Mouse (Mus musculus): ENCODE results near the gene Cxcr5. TPM values are rescaled to one million over a fixed set of nuclear protein-coding genes. Genes with fewer than 3 reads are reported as not detected.

Cxcr5 gene
- polyA plus RNA-seq, 1 experiment from 2014 or later, result 0.06 TPM

GRCm38 (mm10) chr9:44591595-44592188 is 30.0 kb upstream of the Cxcr5 start:
- H3K27me3 ChIP-seq (ENCODE audit: control insufficient read depth, insufficient read depth, low read length), result no peaks in the 10 kb centered on the region
- no peaks in the 10 kb centered on the region for H3K4me1 ChIP-seq (ENCODE audit: control insufficient read depth, insufficient read depth, low read length)
- no peak for ATAC-seq (replicated peaks; ENCODE audit: insufficient number of reproducible peaks, low FRiP score, low TSS enrichment)
- H3K9ac ChIP-seq (ENCODE audit: low read depth, low read length), result no peak overlapping the region
- no peak overlapping the region for H3K27ac ChIP-seq (ENCODE audit: low read depth, low read length)
- WGBS (ENCODE audit: insufficient replicate concordance), result 62% methylated on average over 7 of the region's 7 CpGs
- H3K4me2 ChIP-seq, result no peak overlapping the region
- no peaks in the 10 kb centered on the region for H3K36me3 ChIP-seq (ENCODE audit: control insufficient read depth, insufficient read depth, low read length)
- no peaks in the 10 kb centered on the region for H3K9me3 ChIP-seq (replicated peaks; ENCODE audit: control insufficient read depth, low read length)
- H3K4me3 ChIP-seq (ENCODE audit: low read depth, low read length), result no peak overlapping the region

GRCm38 (mm10) chr9:44590969-44591368 is 29.3 kb upstream of the Cxcr5 start:
- Histone ChIP-seq H3K4me1 (ENCODE audit: control insufficient read depth, insufficient read depth, low read length) (no peaks in the 10 kb centered on the region), H3K9ac (ENCODE audit: low read depth, low read length) (no peak overlapping the region), H3K27ac (ENCODE audit: low read depth, low read length) (no peak overlapping the region), H3K9me3 (replicated peaks; ENCODE audit: control insufficient read depth, low read length) (no peaks in the 10 kb centered on the region), H3K4me2 (no peak overlapping the region), H3K36me3 (ENCODE audit: control insufficient read depth, insufficient read depth, low read length) (no peaks in the 10 kb centered on the region), H3K4me3 (ENCODE audit: low read depth, low read length) (no peak overlapping the region), H3K27me3 (ENCODE audit: control insufficient read depth, insufficient read depth, low read length) (no peaks in the 10 kb centered on the region)
- 29% methylated on average over 2 of the region's 2 CpGs for WGBS (ENCODE audit: insufficient replicate concordance)
- no peak for ATAC-seq (replicated peaks; ENCODE audit: insufficient number of reproducible peaks, low FRiP score, low TSS enrichment)

- no peak overlapping the region for H3K27ac ChIP-seq (ENCODE audit: low read depth, low read length)
- H3K27me3 ChIP-seq (ENCODE audit: control insufficient read depth, insufficient read depth, low read length), result no peaks in the 10 kb centered on the region
- H3K9ac ChIP-seq (ENCODE audit: low read depth, low read length), result no peak overlapping the region
- H3K4me3 ChIP-seq (ENCODE audit: low read depth, low read length), result no peak overlapping the region
- no peaks in the 10 kb centered on the region for H3K36me3 ChIP-seq (ENCODE audit: control insufficient read depth, insufficient read depth, low read length)
- H3K9me3 ChIP-seq (replicated peaks; ENCODE audit: control insufficient read depth, low read length), result no peaks in the 10 kb centered on the region
- no peak overlapping the region for H3K4me2 ChIP-seq
- no peaks in the 10 kb centered on the region for H3K4me1 ChIP-seq (ENCODE audit: control insufficient read depth, insufficient read depth, low read length)
- no peak for ATAC-seq (replicated peaks; ENCODE audit: insufficient number of reproducible peaks, low FRiP score, low TSS enrichment)
These were observed 27.4 kb upstream of the Cxcr5 start for GRCm38 (mm10) chr9:44589095-44589494.

GRCm38 (mm10) chr9:44588605-44589004 is 26.9 kb upstream of the Cxcr5 start:
- WGBS (ENCODE audit: insufficient replicate concordance), result 50% methylated on average over 9 of the region's 9 CpGs
- Histone ChIP-seq H3K4me2 (no peak overlapping the region), H3K27ac (ENCODE audit: low read depth, low read length) (no peak overlapping the region), H3K36me3 (ENCODE audit: control insufficient read depth, insufficient read depth, low read length) (no peaks in the 10 kb centered on the region), H3K27me3 (ENCODE audit: control insufficient read depth, insufficient read depth, low read length) (no peaks in the 10 kb centered on the region), H3K4me3 (ENCODE audit: low read depth, low read length) (no peak overlapping the region), H3K4me1 (ENCODE audit: control insufficient read depth, insufficient read depth, low read length) (no peaks in the 10 kb centered on the region), H3K9ac (ENCODE audit: low read depth, low read length) (no peak overlapping the region), H3K9me3 (replicated peaks; ENCODE audit: control insufficient read depth, low read length) (no peaks in the 10 kb centered on the region)
- ATAC-seq (replicated peaks; ENCODE audit: insufficient number of reproducible peaks, low FRiP score, low TSS enrichment), result no peak

GRCm38 (mm10) chr9:44587262-44588160 is 25.8 kb upstream of the Cxcr5 start:
- no peaks in the 10 kb centered on the region for H3K27me3 ChIP-seq (ENCODE audit: control insufficient read depth, insufficient read depth, low read length)
- no peak overlapping the region for H3K4me2 ChIP-seq
- no peaks in the 10 kb centered on the region for H3K9me3 ChIP-seq (replicated peaks; ENCODE audit: control insufficient read depth, low read length)
- 69% methylated on average over 9 of the region's 9 CpGs for WGBS (ENCODE audit: insufficient replicate concordance)
- H3K4me3 ChIP-seq (ENCODE audit: low read depth, low read length), result no peak overlapping the region
- no peak overlapping the region for H3K9ac ChIP-seq (ENCODE audit: low read depth, low read length)
- H3K36me3 ChIP-seq (ENCODE audit: control insufficient read depth, insufficient read depth, low read length), result no peaks in the 10 kb centered on the region
- H3K27ac ChIP-seq (ENCODE audit: low read depth, low read length), result no peak overlapping the region
- ATAC-seq (replicated peaks; ENCODE audit: insufficient number of reproducible peaks, low FRiP score, low TSS enrichment), result no peak
- no peaks in the 10 kb centered on the region for H3K4me1 ChIP-seq (ENCODE audit: control insufficient read depth, insufficient read depth, low read length)

GRCm38 (mm10) chr9:44586640-44587261 is 25.1 kb upstream of the Cxcr5 start:
- Histone ChIP-seq H3K36me3 (ENCODE audit: control insufficient read depth, insufficient read depth, low read length) (no peaks in the 10 kb centered on the region), H3K4me1 (ENCODE audit: control insufficient read depth, insufficient read depth, low read length) (no peaks in the 10 kb centered on the region), H3K27me3 (ENCODE audit: control insufficient read depth, insufficient read depth, low read length) (no peaks in the 10 kb centered on the region), H3K4me3 (ENCODE audit: low read depth, low read length) (no peak overlapping the region), H3K9me3 (replicated peaks; ENCODE audit: control insufficient read depth, low read length) (no peaks in the 10 kb centered on the region), H3K9ac (ENCODE audit: low read depth, low read length) (no peak overlapping the region), H3K4me2 (no peak overlapping the region), H3K27ac (ENCODE audit: low read depth, low read length) (no peak overlapping the region)
- ATAC-seq (replicated peaks; ENCODE audit: insufficient number of reproducible peaks, low FRiP score, low TSS enrichment), result no peak
- 62% methylated on average over 8 of the region's 8 CpGs for WGBS (ENCODE audit: insufficient replicate concordance)

- Histone ChIP-seq H3K9me3 (replicated peaks; ENCODE audit: control insufficient read depth, low read length) (no peaks in the 10 kb centered on the region), H3K4me2 (no peak overlapping the region), H3K9ac (ENCODE audit: low read depth, low read length) (no peak overlapping the region), H3K4me3 (ENCODE audit: low read depth, low read length) (no peak overlapping the region), H3K27me3 (ENCODE audit: control insufficient read depth, insufficient read depth, low read length) (no peaks in the 10 kb centered on the region), H3K4me1 (ENCODE audit: control insufficient read depth, insufficient read depth, low read length) (peaks cover 2% of the 10 kb centered on the region; the same call in 1 of the 2 replicates), H3K36me3 (ENCODE audit: control insufficient read depth, insufficient read depth, low read length) (no peaks in the 10 kb centered on the region), H3K27ac (ENCODE audit: low read depth, low read length) (no peak overlapping the region)
- WGBS (ENCODE audit: insufficient replicate concordance), result 79% methylated on average over 16 of the region's 16 CpGs
- ATAC-seq (replicated peaks; ENCODE audit: insufficient number of reproducible peaks, low FRiP score, low TSS enrichment), result no peak
These were observed 20.7 kb upstream of the Cxcr5 start for GRCm38 (mm10) chr9:44582390-44582789.

- no peak overlapping the region for H3K9ac ChIP-seq (ENCODE audit: low read depth, low read length)
- 62% methylated on average over 3 of the region's 3 CpGs for WGBS (ENCODE audit: insufficient replicate concordance)
- no peak overlapping the region for H3K27ac ChIP-seq (ENCODE audit: low read depth, low read length)
- H3K4me1 ChIP-seq (ENCODE audit: control insufficient read depth, insufficient read depth, low read length), result peaks cover 2% of the 10 kb centered on the region; the same call in 1 of the 2 replicates
- H3K4me3 ChIP-seq (ENCODE audit: low read depth, low read length), result no peak overlapping the region
- H3K36me3 ChIP-seq (ENCODE audit: control insufficient read depth, insufficient read depth, low read length), result no peaks in the 10 kb centered on the region
- no peak for ATAC-seq (replicated peaks; ENCODE audit: insufficient number of reproducible peaks, low FRiP score, low TSS enrichment)
- no peaks in the 10 kb centered on the region for H3K9me3 ChIP-seq (replicated peaks; ENCODE audit: control insufficient read depth, low read length)
- H3K27me3 ChIP-seq (ENCODE audit: control insufficient read depth, insufficient read depth, low read length), result no peaks in the 10 kb centered on the region
- no peak overlapping the region for H3K4me2 ChIP-seq
These were observed 19.7 kb upstream of the Cxcr5 start for GRCm38 (mm10) chr9:44581423-44581822.

Measured in heart, embryonic 11.5 days (tissue).